Mouse (Mus musculus) spleen, adult 12 weeks (tissue): ENCODE measurements around the gene Sema7a.

ENCODE experiments used
- DNase-seq: peaks from one replicate; pipeline ENCODE4 v3.0.0; 2022; ENCODE audit warnings: low spot score

Gene Sema7a

GRCm38 (mm10) chr9:58011552-58011951 is 71.6 kb downstream of the Sema7a start:
- DNase-seq, result no peak
